Mouse (Mus musculus) lung, postnatal 4 days (tissue): ENCODE measurements at regions not wholly inside any gene's neighbourhood (a gene's known extent, or its start where the extent isn't known, plus 50 kb on each side); places are given as distances from the start of the nearest gene placed in this dataset.

Source experiments
- DNase-seq, 2 experiments: peaks; one replicate each; pipeline ENCODE4 v3.0.0; 2021

- no peak for DNase-seq
Measured at GRCm38 (mm10) chr13:90584766-90585165, 320.4 kb downstream of the Atp6ap1l start.

- no peak for DNase-seq
Measured at GRCm38 (mm10) chr13:90575371-90575770, 329.8 kb downstream of the Atp6ap1l start.

GRCm38 (mm10) chr13:90572580-90572979 is 332.6 kb downstream of the Atp6ap1l start:
- DNase-seq: no peak

DNA sequence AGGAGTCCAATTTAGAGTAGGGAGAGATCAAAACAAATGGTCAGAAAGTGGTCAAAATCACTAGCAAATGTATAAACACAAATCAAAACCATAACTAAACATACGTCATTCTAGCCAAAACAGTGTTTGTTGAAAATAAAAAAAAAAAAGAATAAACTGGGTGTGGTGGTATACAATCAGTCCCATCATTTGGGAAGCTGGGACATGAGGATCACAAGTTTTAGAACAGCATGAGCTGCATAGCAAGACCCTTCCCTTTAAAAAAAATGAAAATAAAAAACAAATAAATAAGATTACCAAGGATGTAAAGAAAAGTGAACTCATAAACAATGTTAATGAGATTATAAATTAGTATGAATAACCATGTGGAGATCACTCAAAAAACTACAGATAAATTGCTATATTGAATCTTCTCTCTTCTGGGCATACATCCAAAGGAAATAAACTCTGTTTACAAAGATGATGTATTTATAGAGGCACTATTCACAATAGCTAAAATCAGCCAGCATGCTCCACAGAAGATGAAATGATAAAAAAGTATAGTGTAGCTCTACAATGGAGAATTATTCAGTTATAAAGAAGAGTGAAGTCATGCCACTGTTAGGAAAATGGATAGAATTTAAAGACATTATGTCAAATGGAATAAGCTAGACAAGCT is 341.8 kb downstream of the Atp6ap1l start:
- DNase-seq: no peak

- DNase-seq: no peak
Measured at GRCm38 (mm10) chr13:90560095-90560494, 345.1 kb downstream of the Atp6ap1l start.

DNA sequence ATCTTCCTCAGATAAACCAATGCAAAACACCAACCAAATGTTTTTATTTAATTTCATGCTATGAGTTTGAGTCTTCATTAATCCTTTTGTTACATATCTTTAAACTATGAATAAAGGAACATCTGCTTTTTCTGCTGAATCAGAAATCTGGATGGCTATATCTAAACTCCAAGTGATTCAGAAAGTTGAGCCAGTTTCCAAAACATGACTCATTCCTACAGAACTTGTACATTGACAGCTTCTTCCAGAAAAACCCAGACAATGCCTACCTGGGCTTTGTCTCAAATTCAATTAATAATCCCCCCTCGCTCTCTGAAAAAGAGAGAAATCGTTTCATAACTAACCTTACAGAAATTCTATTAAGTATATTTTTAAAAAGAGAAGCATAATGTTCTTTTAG is 345.7 kb downstream of the Atp6ap1l start:
- no peak for DNase-seq

DNA sequence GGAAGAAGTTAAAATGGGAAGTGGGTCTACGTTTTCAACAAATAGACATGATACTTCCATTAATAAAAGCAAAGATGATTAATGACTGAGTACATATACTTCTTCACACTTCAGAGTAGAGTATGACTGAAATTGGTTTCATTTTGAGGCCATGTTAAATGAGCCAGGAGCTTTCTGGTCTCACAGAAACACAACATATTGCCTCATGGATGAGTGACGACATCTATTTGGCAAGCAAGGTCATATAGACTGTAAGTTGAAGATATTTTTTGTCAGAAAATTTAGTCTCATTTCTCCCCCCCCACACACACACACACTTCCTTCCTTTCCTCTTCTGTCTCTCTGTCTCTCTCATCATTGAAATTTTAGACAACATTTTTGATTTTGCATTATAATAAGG is 354.0 kb downstream of the Atp6ap1l start:
- DNase-seq: no peak

- DNase-seq: no peak
Measured at GRCm38 (mm10) chr13:90546288-90547035, 358.7 kb downstream of the Atp6ap1l start.

DNA sequence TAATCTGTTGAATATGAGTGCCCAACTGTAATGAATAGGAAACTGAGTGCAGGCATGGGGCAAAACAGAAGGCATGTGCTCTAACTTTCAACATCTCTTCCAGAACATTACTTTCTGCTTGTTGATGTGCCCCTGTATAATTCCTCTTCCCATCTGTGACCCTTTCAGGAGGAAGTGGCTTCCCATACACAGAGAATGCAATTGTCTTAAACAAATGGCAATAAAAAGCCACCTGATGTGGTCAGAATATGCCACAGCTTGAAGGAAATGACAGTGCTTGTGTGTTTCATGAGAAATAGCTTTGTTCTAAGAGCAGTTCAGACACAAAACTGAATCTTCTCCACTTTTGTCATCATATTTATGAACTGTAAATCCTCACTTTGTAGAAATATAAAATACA is 359.3 kb downstream of the Atp6ap1l start:
- no peak for DNase-seq

DNA sequence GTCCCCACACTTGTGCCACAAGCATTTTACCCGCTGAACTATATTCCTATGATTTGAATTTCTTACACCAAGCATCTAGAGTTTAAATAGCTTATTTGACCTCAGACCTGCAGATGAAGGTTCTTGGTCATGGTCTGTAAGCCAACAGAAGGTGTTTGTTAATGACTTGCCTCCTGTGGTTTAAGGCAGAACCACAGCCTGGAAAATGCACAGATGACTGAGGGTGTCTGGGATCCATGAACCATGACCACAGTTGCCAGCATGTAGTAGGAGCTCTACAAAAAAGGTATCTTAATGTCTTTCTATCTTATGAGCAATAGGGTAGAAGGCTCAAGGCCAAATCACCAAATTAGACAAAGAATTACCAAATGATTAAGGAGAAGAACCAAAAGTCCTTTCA is 367.6 kb downstream of the Atp6ap1l start:
- no peak for DNase-seq

DNA sequence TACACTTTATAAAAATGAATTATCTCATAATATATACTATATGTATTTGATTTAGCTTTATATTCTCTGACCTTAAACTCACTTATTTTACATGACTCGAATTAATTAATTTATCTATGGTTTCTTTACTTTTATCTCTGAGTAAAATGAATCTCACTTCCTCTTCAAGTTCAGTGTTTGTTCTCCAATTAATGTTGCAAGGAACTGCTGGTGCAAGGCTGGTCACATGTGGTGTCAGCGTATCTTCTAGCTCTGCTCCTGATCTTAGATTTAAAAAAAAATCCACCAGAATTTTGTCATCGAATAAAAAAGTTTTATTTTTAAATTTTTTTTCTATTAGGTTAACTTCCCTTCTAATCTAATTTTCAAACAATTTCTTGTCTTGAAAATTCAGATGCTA is 378.2 kb downstream of the Atp6ap1l start:
- no peak for DNase-seq

DNA sequence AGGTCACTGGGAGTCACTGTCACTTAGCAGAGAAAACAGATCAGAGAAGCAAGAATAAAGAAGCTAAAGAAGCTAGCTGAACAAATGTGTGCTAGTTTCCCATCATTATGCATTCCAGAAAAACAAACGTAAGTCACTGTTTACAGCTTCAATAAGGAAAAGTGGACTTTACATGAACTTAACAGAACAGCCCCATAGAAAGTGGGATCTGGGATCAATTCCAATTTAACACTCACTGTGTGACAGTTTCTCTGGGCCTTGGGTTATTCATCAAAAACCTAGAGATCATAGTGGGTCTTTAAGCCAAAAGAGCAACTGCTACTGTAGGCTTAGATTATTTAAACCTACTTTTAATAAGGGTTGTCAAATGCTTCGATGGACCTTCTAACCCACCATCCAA is 379.4 kb downstream of the Atp6ap1l start:
- no peak for DNase-seq

DNA sequence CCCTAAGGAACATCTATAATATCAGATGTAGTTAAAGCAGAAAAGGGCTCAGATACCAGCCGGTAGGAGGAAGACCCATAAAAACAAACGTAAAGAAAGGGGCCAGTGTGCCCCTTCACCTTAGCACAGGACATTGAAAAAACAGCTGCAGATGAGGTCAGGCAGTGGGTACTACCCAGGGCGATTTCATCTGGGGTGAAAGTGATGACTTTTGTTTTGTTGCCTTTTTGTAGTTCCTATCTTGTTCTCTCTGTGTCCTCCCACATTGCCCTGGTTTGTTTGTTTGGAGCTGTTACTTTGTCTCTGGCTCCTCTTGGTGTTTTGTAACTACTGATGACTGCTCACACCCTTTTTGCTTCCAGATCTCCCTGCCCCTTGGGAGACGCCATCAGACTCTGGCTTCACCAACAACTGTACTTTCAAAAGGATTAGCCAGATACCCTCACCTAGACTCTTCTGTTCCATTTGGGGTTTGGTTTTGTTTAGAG is 383.4 kb downstream of the Atp6ap1l start:
- DNase-seq: no peak

GRCm38 (mm10) chr13:90520992-90521757 is 384.0 kb downstream of the Atp6ap1l start:
- DNase-seq: no peak

DNA sequence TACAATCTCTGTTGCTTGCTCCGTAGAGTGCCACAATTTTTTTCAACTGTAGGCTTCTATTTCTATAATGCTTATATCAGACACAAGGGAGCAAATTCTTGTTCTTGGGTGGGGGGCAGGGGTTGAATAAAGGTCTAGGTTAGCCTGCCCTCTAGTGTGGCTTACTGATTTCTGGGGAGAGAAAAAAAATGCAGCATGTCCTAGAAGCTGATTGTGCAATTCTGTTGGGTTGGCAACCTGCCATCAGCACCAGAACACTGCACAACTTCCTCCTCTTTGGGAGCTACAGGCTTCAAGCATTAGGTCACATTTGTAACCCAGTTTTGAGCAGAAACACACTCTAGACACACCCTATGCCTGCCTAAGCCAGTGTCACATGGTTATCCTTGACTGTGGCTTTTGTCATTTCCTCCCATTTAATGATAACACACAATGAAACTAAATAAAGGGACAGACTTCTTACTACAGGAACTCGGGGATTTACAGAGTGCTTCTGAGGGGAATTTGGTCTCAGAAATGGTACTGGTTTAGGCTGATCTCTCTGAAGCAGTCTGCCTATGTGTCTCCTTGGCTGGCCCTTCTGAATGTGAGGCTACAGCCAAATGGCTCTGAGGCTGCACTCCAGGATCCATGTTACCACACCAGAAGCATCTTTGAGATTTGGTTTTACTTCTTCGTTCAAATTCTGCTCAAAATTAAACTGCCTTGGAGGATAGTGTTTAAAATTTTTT is 389.2 kb downstream of the Atp6ap1l start:
- peak; percentile 89 to 91 for DNase-seq

- DNase-seq: no peak
Measured at GRCm38 (mm10) chr13:90513867-90514266, 391.3 kb downstream of the Atp6ap1l start.

DNA sequence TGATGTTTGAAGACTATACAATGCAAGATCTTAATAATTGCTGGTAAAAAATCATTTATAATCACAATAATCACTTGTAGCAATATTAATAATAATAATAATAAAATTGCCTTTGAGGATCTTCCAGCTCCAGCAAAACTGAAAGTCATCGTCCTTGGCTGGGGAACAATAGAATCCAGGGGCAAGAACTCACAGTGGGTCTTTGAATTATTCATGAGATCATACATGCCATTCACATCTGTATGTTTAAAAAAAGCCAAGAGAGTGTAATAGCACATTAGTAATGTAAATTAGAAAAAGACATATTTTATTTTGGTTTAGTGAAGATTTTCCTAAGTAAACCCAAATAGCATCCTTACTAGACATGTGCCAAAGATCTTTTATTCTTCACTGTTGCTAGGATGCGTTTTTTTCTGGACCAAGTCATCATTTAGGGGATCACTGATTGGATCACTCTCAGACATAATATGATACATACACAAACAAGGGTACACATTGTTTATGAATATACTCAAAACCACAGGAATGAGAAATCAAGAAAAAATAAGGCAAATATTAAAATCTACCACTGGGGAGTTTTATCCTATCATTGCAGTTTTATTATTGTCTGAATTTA is 392.3 kb downstream of the Atp6ap1l start:
- DNase-seq: no peak

- DNase-seq: no peak
Measured at GRCm38 (mm10) chr13:90510479-90510878, 394.7 kb downstream of the Atp6ap1l start.

DNA sequence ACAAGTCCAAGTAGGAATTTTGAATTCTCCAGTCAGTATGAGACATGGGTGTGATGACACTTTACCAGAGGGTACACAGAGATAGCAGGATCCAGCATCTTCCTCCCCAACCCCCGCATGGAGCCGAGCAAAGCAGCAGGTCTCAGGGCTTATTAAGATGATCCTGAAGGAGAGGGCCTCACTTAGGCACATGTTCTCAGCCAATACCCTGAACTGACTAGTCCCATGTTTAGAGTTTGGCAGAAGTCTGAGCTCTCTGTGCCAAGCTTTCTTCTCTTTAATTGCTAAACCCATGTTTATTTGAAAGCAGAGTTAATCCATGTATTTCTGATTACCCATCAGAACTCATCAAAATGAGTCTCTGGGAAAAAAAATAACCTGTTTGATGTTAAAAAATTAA is 402.0 kb downstream of the Atp6ap1l start:
- DNase-seq: no peak

DNA sequence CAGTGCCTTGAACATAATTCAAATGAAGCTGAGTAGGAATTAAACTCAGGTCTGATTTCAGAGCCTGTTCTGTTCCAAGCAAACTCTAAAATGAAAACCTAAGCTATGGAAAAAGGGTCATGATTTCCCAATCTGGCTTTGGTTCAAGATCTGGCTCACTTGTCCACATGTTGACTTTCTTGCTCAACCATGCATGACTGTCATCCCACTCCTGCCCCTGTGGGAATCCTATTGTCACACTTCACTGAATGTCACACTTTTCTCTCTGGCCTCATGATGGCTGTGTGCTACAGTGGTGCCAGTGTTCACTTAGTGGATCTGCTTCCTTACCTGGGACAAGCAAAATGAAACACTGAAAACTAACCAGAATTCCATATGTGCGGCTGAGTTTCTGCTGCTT is 403.0 kb downstream of the Atp6ap1l start:
- DNase-seq: no peak

DNA sequence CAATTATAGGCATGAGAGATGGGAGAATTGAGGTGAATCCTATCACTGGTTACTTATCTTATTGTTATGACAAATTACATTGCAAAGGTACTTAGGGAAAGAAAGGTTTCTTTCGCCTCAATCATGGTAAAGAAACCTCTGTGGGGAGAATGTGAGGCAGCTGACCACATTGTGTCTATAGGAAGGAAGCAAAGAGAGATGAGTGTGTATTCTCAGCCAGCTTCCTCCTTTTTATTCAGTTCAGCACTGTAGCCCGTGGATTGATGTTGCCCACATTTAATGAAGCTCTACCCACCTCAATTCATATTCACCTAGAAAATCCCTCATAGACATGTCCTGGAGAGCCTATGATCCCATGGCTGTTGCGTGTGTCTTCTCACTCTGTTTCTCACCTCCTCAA is 406.2 kb downstream of the Atp6ap1l start:
- DNase-seq: no peak

DNA sequence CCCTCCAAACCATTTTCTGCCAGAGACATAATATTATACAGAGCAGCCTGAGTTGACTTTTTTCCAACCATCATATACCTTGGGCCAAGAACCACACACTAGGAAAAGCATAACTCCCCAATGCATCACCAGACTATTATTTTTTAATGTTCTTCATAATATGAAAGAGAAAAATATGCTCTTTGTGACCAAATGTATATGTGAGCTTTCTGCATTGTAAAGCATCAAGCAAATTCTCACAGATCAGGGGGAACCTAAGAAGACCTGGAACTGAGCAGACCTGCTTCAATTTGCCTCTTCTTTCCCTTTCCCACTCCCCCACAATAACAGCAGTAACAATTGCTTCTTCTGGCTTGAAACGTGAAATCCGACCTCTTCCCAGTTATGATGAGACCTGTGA is 407.6 kb downstream of the Atp6ap1l start:
- no peak for DNase-seq

- no peak for DNase-seq
Measured at GRCm38 (mm10) chr13:90493696-90494095, 404.3 kb upstream of the Xrcc4 start.
